Mouse (Mus musculus): Measurements from ENCODE around the gene Mrm3.

- no peak for TF ChIP-seq CTCF (IDR thresholded peaks at IDR 0.05; ENCODE audit: low read depth, low read length)
- no peak for TF ChIP-seq TAL1 (conservative IDR thresholded peaks at IDR 0.05; ENCODE audit: low read depth, low read length)
- TF ChIP-seq GATA1 (IDR thresholded peaks at IDR 0.05; ENCODE audit: borderline replicate concordance, low read length), result no peak
- no peak for TF ChIP-seq POLR2AphosphoS5 (IDR thresholded peaks at IDR 0.05; ENCODE audit: insufficient replicate concordance, low read depth, low read length)
- TF ChIP-seq GATA2 (IDR thresholded peaks at IDR 0.05; ENCODE audit: borderline replicate concordance, low read depth, low read length), result no peak
Measured at GRCm38 (mm10) chr11:76255431-76256001, 12.0 kb downstream of the Mrm3 start.

Data from G1E (cell line).